Mouse (Mus musculus): ENCODE data around the gene Fbxo9.
A peak's percentile ranks its signal among the peaks of the same experiment; 100 is the strongest.

The Fbxo9 gene

DNA sequence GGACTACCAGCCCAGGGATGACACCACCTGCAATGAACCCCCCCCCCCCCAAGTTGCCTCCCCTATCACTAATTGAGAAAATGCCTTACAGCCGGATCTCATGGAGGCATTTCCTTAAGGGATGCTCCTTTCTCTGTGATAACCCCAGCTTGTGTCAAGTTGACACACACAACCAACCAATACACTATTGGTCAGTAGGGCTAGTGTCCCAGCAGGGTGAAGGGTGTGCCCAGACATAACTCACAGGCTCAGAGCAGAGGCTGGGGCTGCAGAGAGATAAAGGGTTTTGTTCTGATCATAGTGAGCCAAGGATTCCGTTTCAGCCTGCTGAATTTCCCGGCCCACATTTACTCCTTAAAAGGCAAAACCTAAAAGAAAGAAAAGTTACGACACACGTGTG lies 38.4 kb downstream of the Fbxo9 start:
- DNase-seq (ENCODE audit: low spot score in 2 of 2) = no peak

- no peak for DNase-seq (ENCODE audit: low spot score in 2 of 2)
Observed at GRCm38 (mm10) chr9:78064121-78064520, 44.7 kb downstream of the Fbxo9 start.

DNA sequence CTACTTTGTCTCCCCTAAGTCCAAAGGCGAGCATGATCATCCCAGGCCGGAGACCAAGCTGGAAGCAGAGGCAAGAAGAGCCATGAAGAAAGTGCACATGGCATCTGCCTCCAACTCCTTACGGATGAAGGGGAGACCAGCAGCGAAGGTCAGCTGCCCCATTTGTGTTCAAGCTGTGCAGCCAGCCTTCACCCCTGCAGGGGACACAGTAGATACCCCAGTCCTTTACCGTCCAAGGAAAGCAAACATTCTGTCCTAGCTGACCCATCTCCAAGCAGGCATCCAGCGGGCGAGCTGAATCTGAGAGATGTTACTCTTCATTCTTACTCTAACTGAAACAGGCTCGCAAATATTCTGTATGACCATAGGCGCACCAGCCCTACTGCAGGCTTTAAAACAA lies 46.5 kb downstream of the Fbxo9 start:
- no peak for DNase-seq (ENCODE audit: low spot score in 2 of 2)

GRCm38 (mm10) chr9:78059525-78060120 lies 49.2 kb downstream of the Fbxo9 start:
- no peak for DNase-seq (ENCODE audit: low spot score in 2 of 2)

GRCm38 (mm10) chr9:78054298-78054697 lies 54.6 kb downstream of the Fbxo9 start:
- DNase-seq (ENCODE audit: low spot score in 2 of 2) = no peak

DNA sequence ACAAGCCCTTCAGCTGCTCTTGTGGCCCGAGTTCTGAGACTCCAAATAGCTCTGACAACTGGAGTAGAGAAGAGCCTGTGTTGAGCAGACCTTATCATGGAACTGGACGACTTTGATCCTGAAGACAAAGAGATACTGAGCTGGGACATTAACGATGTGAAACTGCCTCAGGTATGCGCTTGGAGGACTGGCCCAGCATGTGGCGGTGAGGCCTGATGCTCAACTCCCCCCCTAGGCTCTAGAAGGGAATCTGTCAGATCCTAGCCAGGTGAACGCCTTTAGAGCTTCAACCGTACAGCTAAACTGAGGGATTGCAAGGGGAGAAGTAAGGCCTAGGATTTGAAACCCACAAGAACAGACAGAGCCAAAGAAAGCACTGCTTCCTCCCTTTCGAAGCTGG lies 55.0 kb downstream of the Fbxo9 start:
- no peak for DNase-seq (ENCODE audit: low spot score in 2 of 2)

DNA sequence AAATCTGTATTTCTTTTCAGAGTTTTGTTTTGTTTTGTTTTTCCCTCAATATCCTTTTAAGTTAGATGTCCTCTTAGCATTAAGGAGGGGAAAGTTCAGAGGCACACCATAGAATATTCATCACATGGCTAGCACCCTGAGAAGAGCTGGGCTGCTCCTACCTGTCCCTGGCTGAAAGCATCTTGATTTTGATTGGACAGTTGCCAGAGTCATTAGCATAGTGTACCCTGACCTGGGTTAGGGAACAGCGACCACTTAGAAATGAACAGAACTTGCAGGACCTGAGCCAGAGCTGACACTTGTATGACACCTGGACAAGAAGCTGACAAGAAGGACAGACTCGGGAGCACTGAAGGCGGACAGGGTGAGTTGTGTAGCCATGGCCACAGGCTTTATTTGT lies 57.2 kb downstream of the Fbxo9 start, which contains the start of gene Gcm1:
TSS of gene Gcm1 (plus strand) at position 248 of the 400 bp plus-strand sequence.
- no peak for DNase-seq (ENCODE audit: low spot score in 2 of 2)

GRCm38 (mm10) chr9:78050452-78050970 lies 58.4 kb downstream of the Fbxo9 start:
- DNase-seq (ENCODE audit: low spot score in 2 of 2) = no peak

GRCm38 (mm10) chr9:78046755-78047154 lies 62.1 kb downstream of the Fbxo9 start:
- no peak for DNase-seq (ENCODE audit: low spot score in 2 of 2)

- DNase-seq (ENCODE audit: low spot score in 2 of 2) = no peak
Observed at GRCm38 (mm10) chr9:78045171-78045570, 63.7 kb downstream of the Fbxo9 start.

DNA sequence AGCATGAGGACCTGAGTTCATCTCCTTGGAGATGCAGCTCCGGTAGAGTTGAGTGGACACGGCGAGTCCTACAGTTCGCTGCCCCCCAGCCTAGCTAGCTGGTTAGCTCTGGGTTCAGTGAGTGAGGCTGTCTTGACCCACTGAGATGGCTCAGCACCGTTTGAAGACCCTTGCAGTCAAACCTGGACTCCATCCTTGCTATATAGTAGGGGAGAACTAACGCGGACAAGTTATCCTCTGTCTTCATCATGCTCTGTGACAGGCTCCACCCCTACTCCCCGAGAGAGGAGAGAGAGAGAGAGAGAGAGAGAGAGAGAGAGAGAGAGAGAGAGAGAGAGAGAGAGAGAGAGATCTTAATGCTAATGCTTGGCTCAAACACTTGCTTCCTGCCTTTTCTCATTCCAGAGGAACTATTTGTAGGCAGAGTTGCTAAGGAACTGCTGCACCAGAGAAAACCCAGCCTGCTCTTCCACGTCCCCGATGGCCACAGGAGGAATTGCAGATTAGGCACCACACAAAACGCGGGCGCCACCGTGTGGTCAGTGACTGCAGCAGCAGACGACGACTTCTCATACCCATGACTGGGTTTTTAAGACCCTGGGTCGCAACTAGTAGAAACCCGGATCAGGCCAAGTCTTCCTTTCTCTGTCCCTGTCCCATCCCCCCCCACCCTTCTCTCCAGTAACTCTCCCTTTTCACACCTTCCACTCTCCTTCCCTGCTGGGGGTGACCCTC lies 69.9 kb downstream of the Fbxo9 start:
- peak; percentile 78 to 79 for DNase-seq (ENCODE audit: low spot score in 2 of 2)

DNA sequence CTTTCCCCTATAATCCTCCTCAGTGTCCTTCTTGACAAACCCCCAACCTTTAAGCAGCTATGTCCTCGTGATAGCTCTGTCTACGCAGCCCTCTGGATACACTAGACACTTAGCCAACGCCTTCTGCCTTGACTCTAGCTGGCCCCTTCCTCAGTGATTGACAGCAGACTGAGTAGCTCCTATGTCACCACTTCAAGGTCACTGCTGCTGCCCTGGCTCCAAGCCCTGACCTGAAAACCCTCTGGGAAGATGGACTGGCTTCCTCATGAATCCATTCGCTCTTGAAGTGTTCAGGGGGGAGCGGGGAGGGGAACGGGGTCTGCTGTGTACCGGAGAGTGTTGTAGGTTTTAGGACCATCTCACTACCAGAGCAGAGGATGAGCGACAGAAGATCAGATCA lies 73.0 kb downstream of the Fbxo9 start:
- no peak for DNase-seq (ENCODE audit: low spot score in 2 of 2)

DNA sequence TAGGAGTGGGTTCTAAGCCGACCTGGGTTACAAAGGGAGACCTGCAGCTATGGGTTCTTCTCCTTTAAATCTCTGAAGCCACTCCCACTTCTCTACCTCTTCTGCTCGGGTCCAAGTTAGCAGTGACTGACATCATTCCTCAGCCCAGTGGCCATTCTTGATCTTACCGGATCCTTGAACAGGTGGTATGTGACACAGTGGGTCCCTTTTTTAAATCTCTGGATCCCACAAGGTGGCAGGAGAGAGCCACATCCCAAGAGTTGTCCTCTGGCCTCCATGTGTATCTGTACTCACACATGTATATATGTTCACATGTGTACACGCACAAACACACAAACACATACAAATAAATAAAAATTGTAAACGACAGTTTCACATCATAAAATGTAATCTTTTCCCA lies 73.6 kb downstream of the Fbxo9 start:
- DNase-seq (ENCODE audit: low spot score in 2 of 2) = no peak

DNA sequence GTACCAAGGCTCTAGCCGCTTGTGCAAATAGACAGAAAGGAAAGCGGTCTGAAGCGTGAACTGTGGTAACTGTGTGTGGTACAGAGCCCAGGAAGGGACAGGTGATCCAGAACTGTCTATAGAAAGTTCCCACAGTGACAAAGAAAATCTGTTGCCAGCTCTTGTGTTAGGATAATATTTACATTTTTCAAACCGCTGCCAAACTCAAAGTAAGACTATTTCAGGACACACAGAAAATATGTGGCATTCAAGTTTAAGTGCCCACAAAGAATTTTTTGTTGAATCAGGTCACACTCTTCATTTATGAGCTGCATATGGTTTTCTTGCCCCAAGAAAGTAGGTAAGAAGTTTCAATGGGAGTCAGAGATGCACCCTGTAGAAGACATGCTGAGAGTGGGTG lies 75.9 kb downstream of the Fbxo9 start:
- no peak for DNase-seq (ENCODE audit: low spot score in 2 of 2)
